Mouse (Mus musculus) cerebellum, adult 8-10 months (tissue): ENCODE data around the gene Wdfy3.
A peak's percentile ranks its signal among the peaks of the same experiment; 100 is the strongest.

ENCODE experiments used
- DNase-seq: peaks from one replicate; pipeline ENCODE4 v3.0.0; 2022

The Wdfy3 gene

GRCm38 (mm10) chr5:102054511-102055093, 15.1 kb downstream of the Wdfy3 start:
- DNase-seq, result no peak

DNA sequence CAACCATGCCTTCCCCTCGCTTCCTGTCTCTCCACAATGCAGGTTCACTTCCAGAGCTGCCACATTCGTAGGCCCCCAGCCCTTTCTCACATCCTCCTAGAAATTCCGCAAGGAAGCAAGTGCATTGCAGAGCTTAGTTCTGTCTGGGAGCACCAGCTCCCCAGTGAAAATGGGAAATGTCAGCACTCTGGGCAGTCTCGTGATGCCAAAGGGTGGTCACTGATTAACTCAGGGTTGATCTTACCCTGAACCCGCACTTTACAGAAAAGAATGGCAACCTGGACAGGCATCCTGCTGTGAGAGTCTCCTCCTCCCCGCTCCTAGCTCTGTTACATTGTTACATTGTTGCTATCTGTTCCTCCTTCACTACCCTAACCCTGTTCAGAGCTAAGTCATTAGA, 16.8 kb downstream of the Wdfy3 start:
- no peak for DNase-seq

- DNase-seq, result no peak
These were observed 17.3 kb downstream of the Wdfy3 start for GRCm38 (mm10) chr5:102052465-102052864.

GRCm38 (mm10) chr5:102050677-102051076, 19.0 kb downstream of the Wdfy3 start:
- DNase-seq, result no peak

GRCm38 (mm10) chr5:102048416-102048815, 21.3 kb downstream of the Wdfy3 start:
- DNase-seq, result no peak

DNA sequence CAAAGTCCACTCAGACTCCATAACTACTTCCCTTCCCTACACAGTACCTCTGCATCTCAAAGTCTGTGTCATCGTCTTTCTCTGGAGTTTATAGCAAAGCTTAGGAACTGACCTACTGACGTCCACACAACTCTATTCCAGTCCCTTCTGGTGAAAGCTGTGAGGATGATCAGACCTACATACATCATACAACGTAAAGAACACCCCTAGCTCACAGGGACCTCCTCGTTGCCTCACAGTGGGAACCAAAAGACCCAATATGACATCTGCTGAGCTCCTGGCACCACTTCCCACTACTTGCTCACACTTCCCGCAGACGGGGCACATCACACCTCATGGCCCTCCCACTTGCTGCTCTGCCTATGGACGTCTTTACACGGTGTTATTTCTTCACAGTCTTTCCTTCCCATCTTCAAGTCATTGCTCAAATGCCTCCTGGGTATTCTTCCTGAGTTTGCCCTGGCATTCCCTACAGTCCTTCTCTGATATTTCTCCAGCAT, 23.1 kb downstream of the Wdfy3 start:
- DNase-seq, result no peak

- DNase-seq, result no peak
These were observed 23.8 kb downstream of the Wdfy3 start for GRCm38 (mm10) chr5:102045636-102046616.

DNA sequence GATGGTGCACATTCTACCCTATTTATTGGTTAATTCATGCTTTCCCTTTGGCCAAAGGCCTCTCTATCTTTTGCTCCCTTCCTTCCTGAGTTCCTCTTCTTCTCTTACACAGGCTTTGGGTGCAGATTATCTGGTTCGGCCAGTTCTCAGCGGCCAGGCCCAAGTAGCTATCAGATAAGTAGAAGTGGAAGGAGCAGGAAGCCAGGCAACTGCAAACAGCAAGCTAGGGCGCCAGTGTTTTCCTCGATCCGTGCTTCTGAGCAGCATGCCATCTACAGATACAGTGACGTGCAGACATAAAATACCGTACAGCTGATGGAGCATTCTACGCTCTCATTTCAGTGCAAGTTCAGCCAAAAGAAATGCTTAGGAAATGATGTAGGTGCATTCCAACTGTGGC, 24.5 kb downstream of the Wdfy3 start:
- no peak for DNase-seq

DNA sequence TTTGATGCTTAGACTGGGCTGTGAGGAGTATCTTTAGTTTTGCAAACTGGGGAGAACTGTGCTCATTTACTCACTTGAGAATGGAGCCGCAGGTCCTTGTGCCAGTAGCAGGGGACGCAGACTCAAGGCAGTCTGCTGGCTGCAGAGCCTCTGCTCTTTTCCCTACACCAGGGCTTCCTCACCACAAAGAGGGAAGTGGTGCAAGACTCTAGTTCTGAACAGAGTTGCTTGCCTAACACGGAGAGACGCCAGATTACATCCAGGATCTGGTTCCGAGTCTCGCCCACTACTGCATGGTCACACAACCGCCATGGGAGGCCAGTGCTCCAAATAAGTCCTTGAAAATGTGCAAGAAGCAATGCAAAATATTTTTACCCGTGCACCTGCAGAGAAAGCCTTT, 36.4 kb downstream of the Wdfy3 start:
- no peak for DNase-seq

- DNase-seq, result no peak
These were observed 37.0 kb downstream of the Wdfy3 start for GRCm38 (mm10) chr5:102032594-102033240.

- DNase-seq, result no peak
These were observed 37.5 kb downstream of the Wdfy3 start for GRCm38 (mm10) chr5:102032191-102032590.

- no peak for DNase-seq
These were observed 46.3 kb downstream of the Wdfy3 start for GRCm38 (mm10) chr5:102023376-102023775.

GRCm38 (mm10) chr5:102022018-102022898, 47.5 kb downstream of the Wdfy3 start:
- DNase-seq, result no peak

GRCm38 (mm10) chr5:102014235-102014634, 55.5 kb downstream of the Wdfy3 start:
- no peak for DNase-seq

DNA sequence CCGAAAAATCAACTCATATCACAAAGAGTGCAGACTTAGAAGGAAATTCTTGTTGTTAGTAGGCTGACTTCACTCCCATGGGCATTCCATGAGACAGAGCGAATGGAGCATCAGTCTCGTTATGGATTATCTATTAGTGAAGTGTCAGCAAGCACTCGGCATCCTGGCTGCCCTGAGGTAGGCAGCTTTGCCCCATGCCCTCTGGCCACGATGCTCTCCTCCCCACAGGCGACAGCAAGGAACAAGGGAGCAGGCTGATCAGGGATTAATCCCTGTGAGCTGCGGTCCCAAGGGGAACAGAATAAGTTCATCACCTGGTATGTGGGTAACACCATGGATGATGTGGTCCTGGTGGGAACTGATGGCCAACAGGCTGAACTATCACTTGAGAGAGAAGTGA, 55.9 kb downstream of the Wdfy3 start:
- no peak for DNase-seq

DNA sequence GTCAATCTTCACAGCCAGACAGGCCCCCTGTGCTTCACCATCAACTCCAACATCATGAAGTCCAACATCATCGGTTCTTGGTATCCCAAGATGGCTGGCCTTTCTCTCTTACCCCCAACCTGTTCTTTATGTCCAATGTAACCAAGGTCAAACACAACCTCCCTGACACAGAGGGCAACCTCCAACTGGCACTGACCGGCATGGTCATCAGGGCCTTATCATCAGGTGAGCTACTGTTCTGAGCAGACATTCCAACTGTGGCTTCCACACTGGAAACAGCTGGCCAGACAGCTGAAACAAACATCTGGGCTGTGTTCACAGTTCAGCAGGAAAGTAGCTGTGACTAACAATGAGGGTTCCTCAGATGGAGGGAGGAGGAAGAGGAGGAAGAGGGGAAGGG, 58.8 kb downstream of the Wdfy3 start:
- DNase-seq, result no peak

GRCm38 (mm10) chr5:102009606-102010005, 60.1 kb downstream of the Wdfy3 start:
- no peak for DNase-seq

DNA sequence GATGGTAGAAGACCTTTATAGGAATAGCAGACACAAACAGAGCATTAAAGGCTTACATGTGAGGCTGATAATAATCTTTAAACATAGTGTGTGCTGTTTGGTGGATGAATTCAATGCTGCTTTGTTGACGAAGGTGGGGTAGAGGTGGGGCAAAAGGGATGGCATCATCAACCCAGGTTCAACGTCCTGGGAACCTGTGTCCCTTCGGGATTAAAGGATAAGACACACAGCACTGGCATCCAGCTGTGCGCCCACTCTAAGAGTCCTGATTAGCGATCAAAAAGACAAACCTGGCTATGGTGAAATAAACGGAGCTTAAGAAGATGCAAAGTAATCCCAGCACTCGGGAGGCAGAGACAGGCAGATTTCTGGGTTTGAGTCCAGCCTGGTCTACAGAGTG, 61.0 kb downstream of the Wdfy3 start:
- no peak for DNase-seq

DNA sequence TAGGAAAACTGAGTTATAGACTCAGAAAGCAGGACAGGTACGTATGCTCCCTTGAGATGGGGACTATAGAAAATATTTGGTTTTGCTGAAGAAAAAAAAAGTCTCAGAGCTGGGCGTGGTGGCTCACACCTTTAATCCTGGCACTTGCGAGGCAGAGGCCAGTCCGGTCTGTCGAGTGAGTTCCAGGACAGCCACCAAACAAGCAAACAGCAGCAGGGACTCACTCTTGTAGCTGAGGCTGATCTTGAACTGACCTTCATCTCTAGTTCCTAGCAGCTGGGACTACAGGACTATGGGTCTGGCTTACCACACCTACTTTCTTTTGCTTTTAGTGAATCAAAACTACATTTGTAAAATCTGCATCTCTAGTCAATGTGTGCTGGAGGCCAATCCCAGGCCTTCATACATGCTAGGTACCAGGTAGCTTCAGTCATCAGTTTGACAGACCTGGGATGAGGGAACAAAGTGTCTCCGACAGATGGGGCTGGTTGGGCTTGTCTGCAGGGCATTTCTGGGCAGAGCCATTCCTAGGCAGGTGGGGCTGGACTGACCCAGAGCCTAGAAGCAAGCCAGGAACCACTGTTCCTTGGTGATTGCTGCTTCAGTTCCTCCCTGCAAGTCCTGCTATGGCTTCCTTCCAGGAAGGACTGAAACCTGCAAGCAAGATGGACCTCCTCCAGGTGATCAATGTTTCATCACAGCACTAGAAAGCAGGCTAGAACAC, 63.3 kb downstream of the Wdfy3 start:
- peak; percentile 59 for DNase-seq

GRCm38 (mm10) chr5:102003371-102003770, 66.3 kb downstream of the Wdfy3 start:
- no peak for DNase-seq

GRCm38 (mm10) chr5:102001026-102001425, 68.7 kb downstream of the Wdfy3 start:
- DNase-seq, result no peak

DNA sequence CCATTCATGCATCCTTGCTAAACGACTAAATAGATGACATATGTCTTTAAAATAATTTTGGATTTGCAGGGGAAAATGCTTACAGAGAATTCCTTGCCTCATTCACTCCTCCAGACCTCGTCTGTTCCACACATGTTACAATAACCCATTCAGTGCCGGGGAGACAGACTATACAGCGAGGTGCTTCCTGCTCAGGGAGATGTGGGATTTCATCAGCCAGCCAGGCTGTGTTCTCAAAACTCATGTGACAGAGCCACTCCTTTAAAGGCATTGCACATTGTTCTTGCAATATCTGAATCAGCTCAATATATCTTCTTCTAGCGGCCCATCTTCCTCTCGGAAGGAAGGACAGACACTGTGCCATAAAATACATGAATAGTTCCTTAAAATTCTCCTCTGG, 70.8 kb downstream of the Wdfy3 start:
- DNase-seq, result no peak
